Mouse (Mus musculus) G1E (cell line): ENCODE data around the gene Abcg8.

Experiments used
- CTCF ChIP-seq: IDR thresholded peaks from 2 replicates; pipeline ENCODE4 v1.5.1; 2012; ENCODE audit warnings: low read depth, low read length, inconsistent platforms, mixed read lengths
- GATA1 ChIP-seq: IDR thresholded peaks from 2 replicates; pipeline ENCODE4 v1.6.1; 2012; ENCODE audit warnings: borderline replicate concordance, low read length, inconsistent platforms, mixed read lengths
- POLR2AphosphoS5 ChIP-seq: IDR thresholded peaks from 2 replicates; pipeline ENCODE4 v1.6.1; 2012; ENCODE audit warnings: low read depth, low read length, inconsistent platforms; ENCODE audit not compliant: insufficient replicate concordance
- TAL1 ChIP-seq: conservative IDR thresholded peaks from 2 replicates; pipeline ENCODE4 v1.6.1; 2012; ENCODE audit warnings: low read depth, low read length, inconsistent platforms, mixed read lengths

DNA sequence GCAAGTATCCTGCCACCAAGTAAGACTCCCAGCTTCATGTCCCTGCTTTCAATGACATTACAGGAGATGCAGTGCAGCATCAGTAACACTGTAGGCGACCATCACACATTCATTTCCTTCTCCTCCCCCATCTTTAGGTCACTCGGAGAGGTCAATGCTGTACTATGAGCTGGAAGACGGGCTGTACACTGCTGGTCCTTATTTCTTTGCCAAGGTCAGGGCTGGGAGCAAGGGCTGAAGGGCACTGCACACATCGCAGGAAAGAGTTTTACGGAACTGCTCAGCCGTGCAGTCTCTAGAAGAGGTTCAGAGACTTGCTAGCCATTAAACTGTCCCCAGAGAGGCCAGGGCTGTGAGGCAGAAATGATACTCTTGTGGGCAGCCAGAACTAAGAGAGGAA is 20.4 kb downstream of the Abcg8 start:
- no peak for TF ChIP-seq CTCF
- TF ChIP-seq TAL1: no peak
- no peak for TF ChIP-seq GATA1
- TF ChIP-seq POLR2AphosphoS5: no peak
